Mouse (Mus musculus) hindbrain, embryonic 15.5 days (tissue): ENCODE data around the gene Olfr557. TPM values are rescaled to one million over a fixed set of nuclear protein-coding genes. Genes with fewer than 3 reads are reported as not detected.

Source experiments
- ATAC-seq: fragments of 200-750 bp; cut with Nextera tagmentation; 2 replicates; pipeline ENCODE4 v1.8.0; 2017; ENCODE audit warnings: low read depth, moderate number of reproducible peaks, moderate TSS enrichment; ENCODE audit not compliant: low FRiP score
- H3K27ac ChIP-seq: fragments of 300-500 bp; sonication (generic); replicated peaks from 2 replicates; pipeline ENCODE4 v1.5.1; 2015; ENCODE audit warnings: mild to moderate bottlenecking, inconsistent platforms
- H3K27me3 ChIP-seq: fragments of 300-500 bp; sonication (generic); 2 replicates; pipeline ENCODE4 v1.6.1; 2015; ENCODE audit warnings: control low read depth, inconsistent platforms
- H3K36me3 ChIP-seq: fragments of 300-500 bp; sonication (generic); 2 replicates; pipeline ENCODE4 v1.6.1; 2015; ENCODE audit warnings: control low read depth, inconsistent platforms
- H3K4me1 ChIP-seq: fragments of 300-500 bp; sonication (generic); replicated peaks from 2 replicates; pipeline ENCODE4 v1.6.1; 2015; ENCODE audit warnings: control low read depth, inconsistent platforms
- H3K4me2 ChIP-seq: fragments of 300-500 bp; sonication (generic); 2 replicates; pipeline ENCODE4 v1.6.1; 2015; ENCODE audit warnings: moderate library complexity, mild to moderate bottlenecking, inconsistent platforms
- H3K4me3 ChIP-seq: fragments of 300-500 bp; sonication (generic); 2 replicates; pipeline ENCODE4 v1.5.1; 2015; ENCODE audit warnings: mild to moderate bottlenecking, inconsistent platforms
- H3K9ac ChIP-seq: fragments of 300-500 bp; sonication (generic); 2 replicates; pipeline ENCODE4 v1.6.1; 2015; ENCODE audit warnings: inconsistent platforms
- H3K9me3 ChIP-seq: fragments of 300-500 bp; sonication (generic); 2 replicates; pipeline ENCODE4 v1.6.1; 2016; ENCODE audit warnings: control low read depth, inconsistent platforms
- WGBS: fragments of 180-500 bp; shearing (Covaris S2); methylation state at CpG from one replicate; pipeline ENCODE4 v1.1.7; 2015; 5-methylcytosine and 5-hydroxymethylcytosine counted together
- polyA plus RNA-seq: library from polyadenylated mRNA; unstranded; fragments of >200 nt; fragmentation: Nextera tagmentation; extraction: Ambion mirVana; gene quantifications from 2 replicates; pipeline ENCODE4 v1.2.1, GENCODE M21; 2015

Olfr557 gene
- not detected in 2 replicates for polyA plus RNA-seq

GRCm38 (mm10) chr7:102695358-102696125 lies at the start of gene Olfr557:
Gene Olfr557 (plus strand): TSS chr7:102695910.
- no peak within 1 kb of the TSS for H3K9ac ChIP-seq
- no peaks in the 10 kb centered on the region for H3K36me3 ChIP-seq
- ATAC-seq: no peak
- H3K27me3 ChIP-seq: no peaks in the 10 kb centered on the region
- no peaks in the 10 kb centered on the region for H3K4me1 ChIP-seq
- H3K27ac ChIP-seq: no peak within 1 kb of the TSS
- no peak within 1 kb of the TSS for H3K4me2 ChIP-seq
- H3K9me3 ChIP-seq: no peaks in the 10 kb centered on the region
- WGBS: 81% methylated on average over 5 of the region's 5 CpGs
- H3K4me3 ChIP-seq: no peak within 1 kb of the TSS

- no peak within 1 kb of the TSS for H3K9ac ChIP-seq
- no peak within 1 kb of the TSS for H3K4me3 ChIP-seq
- WGBS: 59% methylated on average over 1 of the region's 1 CpGs
- H3K27ac ChIP-seq: no peak within 1 kb of the TSS
- no peaks in the 10 kb centered on the region for H3K4me1 ChIP-seq
- no peak for ATAC-seq
- no peak within 1 kb of the TSS for H3K4me2 ChIP-seq
- no peaks in the 10 kb centered on the region for H3K36me3 ChIP-seq
- H3K27me3 ChIP-seq: no peaks in the 10 kb centered on the region
- H3K9me3 ChIP-seq: no peaks in the 10 kb centered on the region
Observed at GRCm38 (mm10) chr7:102658523-102658922, 37.2 kb upstream of the Olfr557 start, which contains the start of gene Olfr555. Gene Olfr555 (plus strand): TSS chr7:102658823.

GRCm38 (mm10) chr7:102664599-102664998 lies 31.1 kb upstream of the Olfr557 start, which contains the start of gene Olfr556:
Gene Olfr556 (plus strand): TSS chr7:102664899.
- Histone ChIP-seq H3K9ac (no peak within 1 kb of the TSS), H3K27me3 (no peaks in the 10 kb centered on the region), H3K4me2 (no peak within 1 kb of the TSS), H3K9me3 (no peaks in the 10 kb centered on the region), H3K27ac (no peak within 1 kb of the TSS), H3K4me3 (no peak within 1 kb of the TSS), H3K36me3 (no peaks in the 10 kb centered on the region), H3K4me1 (no peaks in the 10 kb centered on the region)
- 45% methylated on average over 3 of the region's 3 CpGs for WGBS
- no peak for ATAC-seq

- Histone ChIP-seq H3K4me3 (no peak overlapping the region), H3K4me1 (no peaks in the 10 kb centered on the region), H3K36me3 (no peaks in the 10 kb centered on the region), H3K27me3 (no peaks in the 10 kb centered on the region), H3K9ac (no peak overlapping the region), H3K4me2 (no peak overlapping the region), H3K27ac (no peak overlapping the region), H3K9me3 (no peaks in the 10 kb centered on the region)
- WGBS: 46% methylated on average over 2 of the region's 2 CpGs
- no peak for ATAC-seq
Observed at GRCm38 (mm10) chr7:102665378-102665777, 30.3 kb upstream of the Olfr557 start.

- no peak for ATAC-seq
- Histone ChIP-seq H3K9me3 (no peaks in the 10 kb centered on the region), H3K36me3 (no peaks in the 10 kb centered on the region)
Observed at GRCm38 (mm10) chr7:102676225-102676624, 19.5 kb upstream of the Olfr557 start.

GRCm38 (mm10) chr7:102681916-102682315 lies 13.8 kb upstream of the Olfr557 start:
- no peak for ATAC-seq
- no peaks in the 10 kb centered on the region for H3K36me3 ChIP-seq
- H3K27me3 ChIP-seq: no peaks in the 10 kb centered on the region
- H3K27ac ChIP-seq: no peak overlapping the region
- WGBS: 89% methylated on average over 1 of the region's 1 CpGs
- no peaks in the 10 kb centered on the region for H3K9me3 ChIP-seq
- no peaks in the 10 kb centered on the region for H3K4me1 ChIP-seq
- no peak overlapping the region for H3K4me2 ChIP-seq
- no peak overlapping the region for H3K4me3 ChIP-seq
- no peak overlapping the region for H3K9ac ChIP-seq

More at GRCm38 (mm10) chr7:102676225-102676624, 19.5 kb upstream of the Olfr557 start:
- Histone ChIP-seq H3K9ac (no peak overlapping the region), H3K4me3 (no peak overlapping the region), H3K27me3 (no peaks in the 10 kb centered on the region), H3K27ac (no peak overlapping the region), H3K4me2 (no peak overlapping the region), H3K4me1 (no peaks in the 10 kb centered on the region)
- WGBS: 93% methylated on average over 2 of the region's 2 CpGs

GRCm38 (mm10) chr7:102686944-102687501 lies 8.7 kb upstream of the Olfr557 start, which contains the start of gene Trim68:
Gene Trim68 (minus strand): TSS chr7:102687327.
- peak within 1 kb of the TSS; percentile 76 for H3K27ac ChIP-seq
- H3K27me3 ChIP-seq: no peaks in the 10 kb centered on the region
- H3K4me3 ChIP-seq: peak within 1 kb of the TSS; percentile 69
- H3K9ac ChIP-seq: peak within 1 kb of the TSS; percentile 75
- no peaks in the 10 kb centered on the region for H3K36me3 ChIP-seq
- peak within 1 kb of the TSS; percentile 82 for H3K4me2 ChIP-seq
- WGBS: under 1% methylated on average over 38 of the region's 40 CpGs
- H3K4me1 ChIP-seq: no peaks in the 10 kb centered on the region
- peak; percentile 100 for ATAC-seq
- H3K9me3 ChIP-seq: no peaks in the 10 kb centered on the region

- H3K27ac ChIP-seq: no peak overlapping the region
- no peaks in the 10 kb centered on the region for H3K4me1 ChIP-seq
- 91% methylated on average over 7 of the region's 7 CpGs for whole genome bisulfite sequencing
- no peak overlapping the region for H3K4me2 ChIP-seq
- H3K9ac ChIP-seq: no peak overlapping the region
- H3K27me3 ChIP-seq: no peaks in the 10 kb centered on the region
- ATAC-seq: no peak
- no peaks in the 10 kb centered on the region for H3K36me3 ChIP-seq
- no peaks in the 10 kb centered on the region for H3K9me3 ChIP-seq
- no peak overlapping the region for H3K4me3 ChIP-seq
Observed at GRCm38 (mm10) chr7:102698461-102698860, 2.8 kb downstream of the Olfr557 start.

GRCm38 (mm10) chr7:102701915-102702314 lies 6.2 kb downstream of the Olfr557 start, which contains the start of gene Olfr558:
Gene Olfr558 (plus strand): TSS chr7:102702215.
- Histone ChIP-seq H3K27ac (no peak within 1 kb of the TSS), H3K4me1 (no peaks in the 10 kb centered on the region), H3K27me3 (no peaks in the 10 kb centered on the region), H3K9me3 (no peaks in the 10 kb centered on the region), H3K9ac (no peak within 1 kb of the TSS), H3K4me3 (no peak within 1 kb of the TSS), H3K4me2 (no peak within 1 kb of the TSS), H3K36me3 (no peaks in the 10 kb centered on the region)
- no peak for ATAC-seq

GRCm38 (mm10) chr7:102718970-102719369 lies 23.3 kb downstream of the Olfr557 start, which contains the start of gene Olfr33:
Gene Olfr33 (minus strand): TSS chr7:102719070.
- no peak for ATAC-seq
- Histone ChIP-seq H3K4me3 (no peak within 1 kb of the TSS), H3K4me2 (no peak within 1 kb of the TSS), H3K9me3 (no peaks in the 10 kb centered on the region), H3K27ac (no peak within 1 kb of the TSS), H3K36me3 (no peaks in the 10 kb centered on the region), H3K9ac (no peak within 1 kb of the TSS), H3K27me3 (no peaks in the 10 kb centered on the region), H3K4me1 (no peaks in the 10 kb centered on the region)
- 43% methylated on average over 1 of the region's 1 CpGs for WGBS

GRCm38 (mm10) chr7:102727391-102727790 lies 31.7 kb downstream of the Olfr557 start, which contains the start of gene Olfr559:
Gene Olfr559 (minus strand): TSS chr7:102727491.
- no peaks in the 10 kb centered on the region for H3K27me3 ChIP-seq
- H3K4me2 ChIP-seq: no peak within 1 kb of the TSS
- H3K36me3 ChIP-seq: no peaks in the 10 kb centered on the region
- H3K27ac ChIP-seq: no peak within 1 kb of the TSS
- no peaks in the 10 kb centered on the region for H3K9me3 ChIP-seq
- no peaks in the 10 kb centered on the region for H3K4me1 ChIP-seq
- no peak within 1 kb of the TSS for H3K4me3 ChIP-seq
- H3K9ac ChIP-seq: no peak within 1 kb of the TSS
- ATAC-seq: no peak

- Histone ChIP-seq H3K4me3 (no peak overlapping the region), H3K9ac (no peak overlapping the region), H3K4me1 (no peaks in the 10 kb centered on the region), H3K27me3 (no peaks in the 10 kb centered on the region), H3K4me2 (no peak overlapping the region), H3K36me3 (no peaks in the 10 kb centered on the region), H3K9me3 (no peaks in the 10 kb centered on the region), H3K27ac (no peak overlapping the region)
- peak; percentile 59; the same call in 1 of the 2 replicates for ATAC-seq
- WGBS: 41% methylated on average over 1 of the region's 1 CpGs
Observed at GRCm38 (mm10) chr7:102733793-102734192, 38.1 kb downstream of the Olfr557 start.
